Mouse (Mus musculus): Measurements from ENCODE around the gene Prkar1b.

The Prkar1b gene

DNA sequence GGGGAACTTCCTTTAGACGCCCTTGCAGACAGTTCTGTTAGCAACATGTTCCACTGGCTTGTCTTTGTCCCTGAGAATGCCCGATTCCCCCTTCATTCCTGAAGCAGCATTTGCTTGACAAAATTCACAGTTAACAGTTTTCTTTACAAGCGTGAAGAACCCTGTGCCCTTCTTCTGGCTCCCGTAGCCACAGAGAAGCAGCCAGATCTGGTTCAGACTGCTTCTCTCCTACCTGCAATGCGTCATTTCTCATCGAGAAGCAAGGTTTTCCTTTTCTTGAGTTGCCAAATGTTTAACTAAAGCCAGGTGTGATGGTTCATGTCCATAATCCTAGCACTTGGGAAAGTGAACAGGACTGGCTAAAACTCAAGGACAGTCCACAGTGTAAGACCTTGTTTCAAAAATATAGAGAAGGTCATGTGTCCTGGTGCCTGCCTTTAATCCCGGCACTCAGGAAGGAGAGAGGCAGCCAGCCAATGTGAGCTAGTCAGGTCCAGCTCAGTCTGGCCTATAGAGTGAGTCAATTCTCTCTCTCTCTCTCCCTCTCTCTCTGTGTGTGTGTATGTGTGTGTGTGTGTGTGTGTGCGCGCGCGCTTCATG is 3.2 kb downstream of the Prkar1b start:
- DNase-seq (ENCODE audit: low read depth, low spot score), result no peak

DNA sequence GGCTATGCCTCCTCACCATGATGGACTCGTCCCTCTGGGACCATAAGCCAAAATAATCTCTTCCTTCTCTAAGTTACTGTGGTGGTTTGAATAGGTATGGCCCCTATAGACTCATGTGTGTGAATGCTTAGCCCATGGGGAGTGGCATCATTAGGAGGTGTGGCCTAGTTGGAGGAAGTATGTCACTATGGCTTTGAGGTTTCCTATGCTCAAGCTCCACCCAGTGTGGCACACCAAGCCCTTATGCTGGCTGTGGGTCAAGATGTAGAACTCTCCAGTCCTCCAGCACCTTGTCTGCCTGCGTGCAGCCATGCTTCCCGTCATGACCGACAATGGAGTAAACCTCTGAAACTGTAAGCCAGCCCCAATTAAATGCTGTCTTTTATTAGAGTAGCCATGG is 4.1 kb downstream of the Prkar1b start:
- no peak for DNase-seq (ENCODE audit: low read depth, low spot score)

DNA sequence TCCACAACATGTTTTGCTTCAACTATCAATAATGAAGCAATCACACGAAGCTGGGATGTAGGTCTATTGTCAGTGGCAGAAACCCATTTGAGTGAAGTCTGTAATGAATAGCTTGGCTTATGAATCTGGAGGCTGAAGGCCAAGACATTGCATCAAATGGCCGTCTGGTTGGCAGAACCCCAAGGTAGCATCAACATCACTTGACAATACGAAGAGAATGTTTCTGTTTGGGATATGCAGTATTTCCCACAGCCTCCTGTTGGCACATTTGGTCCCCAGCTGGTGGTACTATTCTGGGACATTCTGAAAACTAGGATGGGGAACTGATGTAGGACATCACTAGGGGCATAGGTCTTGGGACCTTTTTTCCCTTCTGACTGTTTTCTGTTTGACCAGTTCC is 5.9 kb downstream of the Prkar1b start:
- DNase-seq (ENCODE audit: low read depth, low spot score), result no peak

DNA sequence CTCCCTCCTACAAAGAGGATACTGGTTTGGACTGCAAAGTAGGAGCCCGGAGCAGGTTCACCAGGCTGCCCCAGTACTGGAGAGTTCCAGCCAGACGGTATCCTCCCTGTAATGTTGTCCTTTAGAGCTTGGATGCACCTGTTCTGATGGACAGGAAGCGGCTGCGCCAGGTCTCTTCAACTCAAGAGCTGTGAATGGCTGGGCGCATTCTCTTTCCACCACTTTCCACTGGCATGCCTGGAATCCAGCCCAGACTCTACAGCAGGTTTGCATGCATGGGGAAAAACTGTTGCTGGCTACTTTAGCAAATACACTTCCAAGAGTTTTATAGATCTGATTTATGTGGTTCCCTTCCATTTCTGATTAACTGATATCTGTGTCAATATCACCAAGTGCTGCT is 8.5 kb downstream of the Prkar1b start:
- DNase-seq (ENCODE audit: low read depth, low spot score), result no peak

DNA sequence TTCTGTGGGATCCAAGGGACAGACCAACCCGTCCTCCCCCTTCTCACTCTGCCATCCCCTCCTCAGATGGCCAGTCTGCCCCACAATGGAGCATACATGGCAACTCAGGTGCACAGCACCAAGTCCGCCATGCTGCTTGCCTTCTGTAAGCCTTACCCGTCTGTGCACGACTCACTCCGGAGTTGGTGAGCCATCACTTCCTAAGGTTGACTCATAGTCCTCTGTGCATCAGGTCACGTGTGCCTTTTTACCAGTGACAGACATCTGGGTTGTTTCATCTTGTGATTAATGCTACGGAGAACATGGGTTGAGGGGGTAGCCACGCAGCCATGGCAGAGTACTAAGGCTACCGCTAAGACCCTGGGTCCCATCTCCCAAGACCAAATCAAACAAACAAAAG is 9.2 kb downstream of the Prkar1b start:
- no peak for DNase-seq (ENCODE audit: low read depth, low spot score)

DNA sequence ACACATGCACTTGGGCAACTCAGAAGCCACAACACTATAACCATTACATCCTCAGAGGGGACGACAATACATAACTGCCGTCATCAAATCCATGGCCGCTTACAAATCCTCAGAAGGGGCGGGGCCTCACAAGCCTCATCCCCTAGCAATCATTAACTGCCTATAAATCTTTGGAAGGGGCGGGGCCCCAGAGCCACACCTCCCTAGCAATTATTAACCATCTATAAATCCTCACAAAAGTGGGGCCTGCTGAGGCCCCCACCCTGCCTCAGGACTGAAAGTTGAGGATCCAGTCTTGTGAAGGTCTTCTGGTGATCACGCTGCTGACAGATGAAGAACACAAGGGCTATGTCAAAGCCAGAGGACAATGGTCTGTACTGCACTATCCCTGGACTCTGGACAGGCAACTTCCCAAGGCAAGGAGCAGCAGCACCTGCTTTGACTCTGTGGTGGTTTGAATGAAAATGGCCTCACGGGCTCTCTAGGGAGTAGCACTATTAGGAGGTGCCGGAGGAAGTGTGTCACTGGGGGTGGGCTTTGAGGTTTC is 10.8 kb downstream of the Prkar1b start:
- DNase-seq (ENCODE audit: low read depth, low spot score), result no peak

DNA sequence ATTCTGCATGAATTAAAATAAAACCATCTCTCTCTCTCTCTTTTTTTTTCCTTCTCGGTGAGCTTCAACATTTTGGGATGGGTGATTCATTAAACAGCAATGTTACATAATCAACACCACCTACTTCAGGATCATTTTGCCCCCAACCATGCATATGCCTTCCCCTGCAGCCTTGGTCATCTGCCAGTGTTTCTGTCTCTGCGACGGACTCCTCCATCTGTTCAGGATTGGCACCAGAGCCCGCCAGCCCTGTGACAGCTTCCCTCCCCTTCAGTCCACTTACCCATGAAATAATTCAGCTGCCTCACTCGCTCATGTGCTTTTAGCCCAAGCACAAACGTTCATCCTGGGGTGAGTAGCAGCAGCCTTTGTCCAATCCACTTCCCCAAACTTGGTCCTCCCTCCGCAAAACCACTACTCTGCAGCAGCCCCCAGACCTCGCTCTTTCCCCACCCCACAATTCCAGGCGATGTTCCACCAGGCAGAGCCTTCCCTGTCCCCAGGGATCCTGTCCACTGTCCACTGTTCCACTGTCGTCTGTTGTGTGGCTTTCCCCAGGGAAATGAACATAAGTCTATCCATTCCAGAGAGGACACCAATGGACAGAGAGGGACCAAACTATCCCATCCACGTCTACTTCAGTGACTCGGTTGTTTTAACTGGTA is 11.4 kb downstream of the Prkar1b start:
- no peak for DNase-seq (ENCODE audit: low read depth, low spot score)

DNA sequence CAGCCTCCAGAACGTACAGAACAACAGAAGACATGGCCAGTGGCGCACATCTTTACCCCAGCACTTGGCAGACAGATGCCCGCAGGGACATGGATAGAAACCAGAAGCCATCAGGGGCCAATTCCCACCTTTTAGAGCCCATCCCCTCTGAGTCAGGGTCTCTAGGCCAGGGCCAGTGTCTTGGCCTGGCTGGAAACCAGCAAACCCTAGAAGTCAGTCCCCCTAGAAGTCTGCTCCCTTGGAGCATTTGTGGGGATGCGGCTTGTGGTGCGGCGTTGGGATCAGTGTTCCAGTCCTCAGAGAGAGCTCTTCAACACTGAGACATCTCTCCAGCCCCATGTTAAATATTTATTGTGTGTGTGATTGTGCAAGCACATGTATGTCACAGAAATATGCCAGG is 12.6 kb downstream of the Prkar1b start:
- DNase-seq (ENCODE audit: low read depth, low spot score), result no peak

DNA sequence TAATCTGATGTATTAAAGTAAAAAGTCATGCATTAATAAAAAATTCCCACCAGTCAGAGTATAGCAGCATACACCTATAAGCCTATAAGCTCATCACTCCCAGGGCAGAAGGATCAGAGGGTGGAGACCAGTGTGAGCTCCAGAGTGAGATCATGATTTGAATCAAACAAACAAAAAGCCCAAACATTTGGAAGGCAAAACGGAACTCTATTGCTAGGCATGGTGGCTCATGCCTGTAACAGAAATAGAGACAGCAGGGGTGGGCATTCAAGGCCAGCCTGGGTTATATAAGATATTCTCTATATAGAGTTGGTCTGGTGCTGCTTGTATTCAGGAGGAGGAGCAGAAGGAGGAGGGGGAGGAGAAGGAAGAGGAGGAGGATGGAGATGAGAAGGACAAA is 13.5 kb downstream of the Prkar1b start:
- DNase-seq (ENCODE audit: low read depth, low spot score), result no peak

DNA sequence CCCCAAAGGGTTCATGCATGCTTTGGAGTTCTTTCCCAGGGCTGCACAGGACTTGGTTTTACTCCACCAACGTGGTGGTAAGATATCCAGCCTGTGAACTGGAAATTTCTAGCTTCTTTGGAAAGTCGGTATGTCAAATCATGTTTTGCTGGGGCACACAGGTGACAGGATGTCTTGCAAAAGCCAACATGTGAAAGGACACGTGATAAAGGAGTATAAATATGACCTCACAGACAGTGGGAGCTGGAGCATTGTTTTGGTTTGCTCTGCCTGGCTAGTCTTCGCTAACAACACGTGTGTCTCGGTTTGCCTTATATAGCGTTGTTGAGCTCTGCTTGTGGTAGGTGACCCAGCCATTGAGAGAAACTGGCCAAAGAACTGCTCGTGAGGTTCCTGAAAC is 15.3 kb downstream of the Prkar1b start:
- DNase-seq (ENCODE audit: low read depth, low spot score), result no peak

DNA sequence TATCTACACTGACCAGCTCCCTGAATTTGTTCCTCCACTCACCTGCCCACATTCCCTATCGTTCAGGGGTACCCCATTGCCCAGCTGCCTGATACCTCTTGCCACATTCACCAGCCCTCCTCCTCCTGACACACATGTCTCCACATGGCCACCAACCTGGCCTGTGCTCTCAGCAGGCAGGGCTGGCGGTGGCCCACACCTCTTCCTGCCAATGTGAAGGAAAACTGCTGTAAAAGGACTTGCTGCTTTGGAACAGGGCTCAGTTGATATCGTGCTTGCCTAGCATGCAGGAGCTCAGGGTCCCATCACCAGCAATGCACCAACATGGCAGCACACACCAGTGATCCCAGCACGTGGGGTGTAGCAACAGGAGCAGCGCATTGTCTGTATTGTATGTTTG is 19.4 kb downstream of the Prkar1b start:
- DNase-seq (ENCODE audit: low read depth, low spot score), result no peak

DNA sequence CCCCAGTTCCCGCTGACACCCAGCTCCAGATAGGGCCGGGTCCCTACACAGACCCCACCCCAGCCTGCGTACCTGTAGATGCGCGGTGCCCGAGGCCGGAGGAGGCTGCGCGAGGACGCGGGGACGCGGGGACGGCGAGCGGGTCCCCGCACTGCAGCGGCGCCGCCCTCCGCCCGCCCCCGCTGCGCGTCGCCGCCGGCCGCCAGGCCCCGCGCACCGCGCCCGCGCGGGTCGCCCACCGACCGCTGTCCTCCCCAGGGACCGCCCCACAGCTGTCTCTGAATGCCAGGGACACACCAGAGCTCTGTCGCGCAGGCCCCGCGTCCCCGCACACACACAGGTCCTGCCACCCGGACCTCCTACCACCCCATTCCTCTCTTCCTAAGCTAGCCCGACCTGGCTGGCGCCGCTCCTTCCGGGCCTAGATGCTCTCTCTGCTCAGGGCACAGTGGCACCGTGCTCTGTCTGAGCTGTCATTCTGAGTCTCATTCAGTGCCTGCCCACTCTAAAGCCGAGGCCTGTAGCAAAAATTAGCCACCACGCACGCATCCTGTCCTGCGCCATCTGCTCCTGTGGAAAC is 20.1 kb downstream of the Prkar1b start:
- DNase-seq (ENCODE audit: low read depth, low spot score), result peak; percentile 11

DNA sequence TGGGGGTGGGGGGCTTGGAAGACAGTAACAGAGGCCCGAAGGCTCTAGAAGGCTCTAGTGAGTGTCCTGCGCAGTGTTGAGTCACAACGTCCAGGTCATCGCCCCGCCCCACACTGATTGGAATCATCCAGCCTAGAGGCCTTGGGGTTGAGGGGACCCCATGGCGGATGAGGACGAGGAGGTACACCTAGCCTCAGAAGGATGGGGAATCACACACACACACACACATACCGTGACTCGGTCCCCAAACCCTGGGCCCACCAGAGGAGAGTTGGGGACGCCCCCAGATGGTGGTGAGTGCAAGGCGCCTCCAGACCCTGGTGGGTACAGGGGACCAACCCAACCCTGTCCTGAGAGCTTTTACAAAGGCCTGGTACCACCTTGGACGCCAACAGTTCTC is 20.7 kb downstream of the Prkar1b start:
- DNase-seq (ENCODE audit: low read depth, low spot score), result no peak

DNA sequence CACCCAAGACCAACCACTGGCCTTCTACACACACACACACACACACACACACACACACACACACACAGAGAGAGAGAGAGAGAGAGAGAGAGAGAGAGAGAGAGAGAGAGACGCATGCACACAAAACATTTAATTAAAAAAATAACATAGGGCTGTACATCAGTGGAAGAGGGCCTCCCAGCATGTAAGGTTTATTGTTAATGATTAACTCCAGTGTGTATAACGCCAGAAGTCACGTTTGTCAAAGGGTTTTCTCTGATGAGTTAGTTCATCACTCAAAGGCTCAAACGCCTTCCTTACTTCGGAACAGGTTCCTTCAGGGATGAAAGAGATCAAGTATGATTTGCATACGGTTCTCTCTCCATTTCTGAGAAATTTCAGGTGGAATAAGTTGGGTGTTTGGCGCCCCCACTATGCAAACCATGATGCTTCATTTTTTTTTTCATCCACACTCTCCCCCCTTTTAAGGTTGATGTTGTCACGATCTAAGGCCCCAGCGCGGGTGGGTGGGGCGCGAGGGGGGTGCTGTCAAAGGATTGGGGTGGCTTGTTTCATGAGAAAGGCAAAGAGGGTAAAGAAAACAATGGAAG is 21.2 kb downstream of the Prkar1b start:
- DNase-seq (ENCODE audit: low read depth, low spot score), result no peak

DNA sequence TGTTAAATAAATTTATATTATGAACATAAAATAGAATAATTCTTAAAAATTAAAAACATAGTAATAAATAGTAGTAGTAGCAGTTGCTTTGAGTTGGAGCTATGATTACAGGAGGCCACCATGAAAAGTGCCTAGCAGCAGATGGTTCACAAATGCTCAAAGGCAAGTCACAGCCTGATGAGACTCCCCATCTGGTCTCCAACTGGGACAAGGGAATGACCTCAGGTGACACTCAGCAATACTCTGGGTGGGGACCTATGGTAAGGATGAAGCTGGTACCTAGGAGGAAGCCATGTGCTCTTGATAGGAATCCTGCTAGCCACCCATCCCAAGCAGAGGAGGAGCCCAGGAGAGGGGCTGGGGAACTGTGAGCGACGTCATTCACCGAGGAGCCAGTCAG is 24.1 kb downstream of the Prkar1b start:
- no peak for DNase-seq (ENCODE audit: low read depth, low spot score)

DNA sequence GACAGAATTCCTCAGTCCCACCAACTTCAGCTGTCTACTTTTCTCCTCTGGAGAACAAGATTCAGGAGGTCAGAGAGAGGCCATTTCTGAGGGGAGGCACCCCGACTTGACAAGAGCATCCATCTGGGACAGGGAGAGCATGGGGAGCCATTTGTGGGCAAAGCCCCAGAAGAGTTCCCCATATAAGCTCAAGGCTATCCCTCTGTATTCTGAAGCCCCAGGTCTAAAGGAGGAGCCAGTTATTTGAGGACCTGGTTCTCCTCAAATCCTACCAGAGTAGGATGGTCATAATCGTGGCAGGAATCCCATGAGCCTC is 30.9 kb downstream of the Prkar1b start:
- no peak for DNase-seq (ENCODE audit: low read depth, low spot score)

DNA sequence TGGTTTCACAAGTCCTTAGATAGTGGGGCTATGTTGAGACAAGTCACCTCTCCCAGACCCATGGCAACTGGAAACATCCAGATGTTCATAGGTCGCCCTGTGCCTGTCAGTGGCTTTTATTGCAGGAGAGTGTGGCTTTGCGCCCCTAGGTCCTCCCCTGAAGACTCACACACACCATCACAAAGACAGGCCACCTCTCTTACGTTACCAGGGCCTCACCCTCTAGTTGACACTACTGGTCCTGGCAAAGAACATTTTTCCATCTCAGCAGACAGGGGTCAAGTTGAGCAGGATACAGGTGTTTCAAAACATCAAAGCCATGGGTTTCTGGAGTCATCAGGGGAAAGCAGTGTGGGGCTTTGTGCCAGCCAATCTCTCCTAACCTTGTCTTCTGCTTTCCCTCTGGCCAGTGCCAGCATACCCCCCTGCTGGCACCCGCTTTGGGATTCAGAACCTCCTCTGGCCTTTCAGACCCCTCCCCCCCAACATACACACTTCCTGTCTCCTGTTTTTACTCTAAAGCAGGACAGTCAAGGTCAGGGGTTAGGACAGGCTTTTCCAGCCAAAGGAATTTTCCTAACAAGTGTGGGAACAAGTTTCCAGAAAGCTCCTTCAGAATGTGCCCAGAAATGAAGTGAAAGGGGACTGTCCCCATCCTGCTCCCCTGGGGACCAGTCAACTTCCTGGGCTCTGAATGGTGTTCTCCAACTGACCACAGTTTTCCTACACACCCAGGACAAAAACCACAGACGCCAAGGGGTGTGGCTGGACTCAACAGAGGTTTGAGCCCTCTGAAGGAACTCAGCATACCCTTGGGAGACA is 31.5 kb downstream of the Prkar1b start:
- no peak for DNase-seq (ENCODE audit: low read depth, low spot score)

DNA sequence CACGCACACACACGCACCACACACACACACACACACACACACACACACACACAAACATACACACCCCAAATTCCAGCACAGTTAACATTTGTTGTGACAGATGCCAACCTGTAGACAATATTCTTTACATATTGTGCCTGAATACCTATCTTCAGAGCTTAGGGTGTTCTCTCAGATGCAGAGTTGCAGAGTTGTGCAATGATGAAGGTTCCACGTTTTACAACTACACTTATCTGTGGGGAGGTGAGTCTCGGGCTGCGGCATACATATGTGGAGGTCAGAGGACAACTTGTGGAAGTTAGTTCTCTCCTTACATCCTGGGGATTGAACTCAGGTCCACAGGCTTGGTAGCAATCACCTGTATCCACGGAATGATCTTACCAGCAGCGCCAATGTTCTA is 34.3 kb downstream of the Prkar1b start:
- DNase-seq (ENCODE audit: low read depth, low spot score), result no peak

DNA sequence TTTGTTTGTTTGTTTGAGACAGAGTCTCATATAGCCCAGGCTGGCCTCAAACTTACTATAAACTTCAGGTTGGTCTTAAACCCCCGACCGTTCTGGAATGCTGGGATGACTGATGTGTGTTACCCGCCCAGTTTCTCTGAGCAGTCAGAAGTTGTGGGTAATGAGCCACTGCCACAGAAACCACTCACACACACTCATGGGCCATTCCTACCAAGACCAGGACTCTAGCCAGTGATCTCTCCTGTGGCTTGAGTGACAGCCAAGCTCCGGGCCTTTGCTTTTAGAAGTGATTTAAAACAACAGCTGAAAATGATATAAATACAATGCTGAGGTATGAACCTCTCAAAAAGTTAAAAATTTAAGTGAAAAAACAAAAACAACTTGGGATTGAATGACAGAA is 34.9 kb downstream of the Prkar1b start:
- DNase-seq (ENCODE audit: low read depth, low spot score), result no peak

DNA sequence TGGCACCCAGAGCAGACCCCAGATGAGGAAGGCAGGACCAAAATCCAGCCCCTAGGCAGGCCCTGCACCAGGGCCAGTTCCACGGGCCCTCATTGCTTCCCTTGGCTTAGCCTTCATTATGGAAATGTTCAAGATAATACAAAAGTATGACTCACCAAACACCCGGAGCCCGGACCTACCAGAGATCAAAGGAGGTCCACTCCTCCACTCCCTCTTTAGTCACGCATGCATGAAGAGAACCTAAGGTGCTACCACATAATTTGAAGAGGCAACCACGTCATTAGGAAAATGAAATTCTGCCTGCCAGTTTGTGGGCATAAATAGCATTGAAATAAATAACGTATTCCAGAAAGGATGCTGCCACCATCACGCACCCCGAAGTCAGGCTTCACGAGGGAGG is 37.4 kb downstream of the Prkar1b start:
- no peak for DNase-seq (ENCODE audit: low read depth, low spot score)

DNA sequence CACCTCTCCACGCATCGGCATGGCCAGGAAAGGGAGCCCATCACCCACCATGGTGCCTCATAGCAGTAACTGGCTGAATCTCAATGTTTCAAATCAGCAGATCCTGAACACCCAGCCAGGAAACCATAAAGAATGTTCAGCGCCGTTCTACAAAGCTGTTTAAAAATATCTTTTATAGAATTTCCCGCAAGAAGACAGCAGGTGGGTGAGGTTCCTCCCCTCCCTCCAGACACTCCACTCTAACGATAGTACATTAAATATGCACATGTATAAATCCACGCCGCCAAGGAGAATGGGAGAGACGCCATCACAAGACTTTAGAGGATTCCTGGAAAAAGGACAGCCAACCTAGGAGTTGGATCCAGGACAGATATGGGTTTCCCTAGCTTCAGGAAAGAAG is 37.8 kb downstream of the Prkar1b start:
- no peak for DNase-seq (ENCODE audit: low read depth, low spot score)
